Mouse (Mus musculus) kidney, adult 2 months (tissue): ENCODE measurements around the gene Srgap2. TPM values are rescaled to one million over a fixed set of nuclear protein-coding genes. Genes with fewer than 3 reads are reported as not detected.

Experiments
- DNase-seq: peaks from one replicate; pipeline ENCODE4 v3.0.0; 2021
- H3K27ac ChIP-seq: fragments of 200-500 bp; 2 replicates; pipeline ENCODE4 v1.5.1; 2012; ENCODE audit warnings: low read depth, low read length, control low read depth, inconsistent platforms; ENCODE audit not compliant: insufficient read depth
- H3K27me3 ChIP-seq: fragments of 200-500 bp; replicated peaks from 2 replicates; pipeline ENCODE4 v1.6.1; 2012; ENCODE audit warnings: mild to moderate bottlenecking, moderate library complexity, low read length, inconsistent platforms; ENCODE audit not compliant: control insufficient read depth, insufficient read depth
- H3K36me3 ChIP-seq: fragments of 200-500 bp; 2 replicates; pipeline ENCODE4 v1.6.1; 2012; ENCODE audit warnings: mild to moderate bottlenecking, moderate library complexity, low read length, inconsistent platforms; ENCODE audit not compliant: control insufficient read depth, insufficient read depth
- H3K4me1 ChIP-seq: fragments of 200-500 bp; 2 replicates; pipeline ENCODE4 v1.6.1; 2011; ENCODE audit warnings: low read length; ENCODE audit not compliant: control insufficient read depth, insufficient read depth
- H3K4me3 ChIP-seq: fragments of 200-500 bp; 2 replicates; pipeline ENCODE4 v1.5.1; 2011; ENCODE audit warnings: mild to moderate bottlenecking, low read depth, low read length, control low read depth; ENCODE audit not compliant: insufficient read depth
- CTCF ChIP-seq: fragments of 200-500 bp; conservative IDR thresholded peaks from 2 replicates; pipeline ENCODE4 v1.5.1; 2011; ENCODE audit warnings: low read depth, mild to moderate bottlenecking, control low read depth, low read length, moderate library complexity, mixed read lengths; ENCODE audit not compliant: insufficient read depth, insufficient read length
- POLR2A ChIP-seq: fragments of 200-500 bp; IDR thresholded peaks from one replicate; pipeline ENCODE4 v1.6.1; 2011; ENCODE audit warnings: low read depth, low read length, control low read depth
- WGBS: fragments of 180-500 bp; shearing (Covaris S2); methylation state at CpG from one replicate; pipeline ENCODE4 v1.1.7; 2018; 5-methylcytosine and 5-hydroxymethylcytosine counted together
- polyA plus RNA-seq: library from polyadenylated mRNA; depleted of rRNA; stranded (reverse); fragments of >200 nt; gene quantifications from 2 replicates; pipeline ENCODE4 v1.2.3, GENCODE M21; 2012

Gene Srgap2
- polyA plus RNA-seq, 1 experiment = 13.0 TPM

GRCm38 (mm10) chr1:131276831-131277230 is 250.3 kb downstream of the Srgap2 start:
- Histone ChIP-seq H3K4me1 (no peaks in the 10 kb centered on the region; the same call in 1 of the 2 replicates), H3K36me3 (no peaks in the 10 kb centered on the region), H3K27ac (no peak overlapping the region), H3K27me3 (no peaks in the 10 kb centered on the region), H3K4me3 (no peak overlapping the region)
- no peak for TF ChIP-seq POLR2A
- TF ChIP-seq CTCF = no peak
- peak; percentile 69 for DNase-seq

- Histone ChIP-seq H3K4me1 (no peaks in the 10 kb centered on the region; the same call in 1 of the 2 replicates), H3K27me3 (no peaks in the 10 kb centered on the region), H3K27ac (no peak overlapping the region), H3K36me3 (no peaks in the 10 kb centered on the region), H3K4me3 (no peak overlapping the region)
- no peak for TF ChIP-seq CTCF
- TF ChIP-seq POLR2A = no peak
- DNase-seq = no peak
- 82% methylated on average over 14 of the region's 14 CpGs for WGBS
These were observed 251.6 kb downstream of the Srgap2 start for GRCm38 (mm10) chr1:131275577-131275976.

DNA sequence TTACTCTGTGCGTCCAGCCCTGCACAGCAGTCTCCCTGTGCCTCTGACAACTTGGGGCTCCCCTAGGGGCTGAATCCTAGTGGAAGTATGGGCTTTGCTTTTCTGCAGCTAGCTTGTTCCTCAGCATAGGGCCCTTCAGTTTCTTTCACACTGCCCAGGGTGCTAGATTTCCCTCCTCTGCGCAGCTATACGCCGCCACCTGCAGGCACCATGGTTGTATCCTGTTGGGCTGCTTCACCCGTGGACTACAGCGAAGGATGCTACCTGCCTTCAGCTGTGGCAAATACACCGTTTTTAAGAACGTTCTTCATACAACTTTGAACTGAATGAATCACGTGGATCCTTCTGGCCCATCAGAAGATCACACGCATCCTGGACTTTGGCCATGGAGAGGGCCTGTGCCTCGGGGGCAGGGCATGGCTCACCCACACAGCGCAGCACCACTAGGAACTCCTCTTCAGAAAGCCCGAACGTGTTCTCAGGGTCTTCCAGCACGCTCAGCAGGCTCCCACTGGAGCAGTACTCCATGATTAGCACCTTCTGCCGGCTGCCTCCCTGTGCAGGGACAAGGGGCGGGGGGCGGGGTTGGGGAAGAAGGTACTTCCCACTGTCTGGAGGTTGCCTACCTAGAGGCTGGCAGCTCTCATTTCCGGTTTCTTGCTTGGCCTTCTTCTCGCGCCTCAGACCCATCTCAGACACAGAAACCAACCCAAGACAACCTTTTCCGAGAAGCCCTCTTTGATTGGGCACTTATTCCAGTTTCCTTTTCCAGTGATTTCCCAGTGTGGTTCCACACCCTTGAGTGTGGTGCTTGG is 252.2 kb downstream of the Srgap2 start:
- 48% methylated on average over 22 of the region's 22 CpGs for WGBS
- Histone ChIP-seq H3K4me1 (no peaks in the 10 kb centered on the region; the same call in 1 of the 2 replicates), H3K27ac (no peak overlapping the region; the same call in 1 of the 2 replicates), H3K4me3 (no peak overlapping the region), H3K36me3 (no peaks in the 10 kb centered on the region), H3K27me3 (no peaks in the 10 kb centered on the region)
- no peak for TF ChIP-seq CTCF
- TF ChIP-seq POLR2A = no peak
- peak; percentile 87 for DNase-seq

DNA sequence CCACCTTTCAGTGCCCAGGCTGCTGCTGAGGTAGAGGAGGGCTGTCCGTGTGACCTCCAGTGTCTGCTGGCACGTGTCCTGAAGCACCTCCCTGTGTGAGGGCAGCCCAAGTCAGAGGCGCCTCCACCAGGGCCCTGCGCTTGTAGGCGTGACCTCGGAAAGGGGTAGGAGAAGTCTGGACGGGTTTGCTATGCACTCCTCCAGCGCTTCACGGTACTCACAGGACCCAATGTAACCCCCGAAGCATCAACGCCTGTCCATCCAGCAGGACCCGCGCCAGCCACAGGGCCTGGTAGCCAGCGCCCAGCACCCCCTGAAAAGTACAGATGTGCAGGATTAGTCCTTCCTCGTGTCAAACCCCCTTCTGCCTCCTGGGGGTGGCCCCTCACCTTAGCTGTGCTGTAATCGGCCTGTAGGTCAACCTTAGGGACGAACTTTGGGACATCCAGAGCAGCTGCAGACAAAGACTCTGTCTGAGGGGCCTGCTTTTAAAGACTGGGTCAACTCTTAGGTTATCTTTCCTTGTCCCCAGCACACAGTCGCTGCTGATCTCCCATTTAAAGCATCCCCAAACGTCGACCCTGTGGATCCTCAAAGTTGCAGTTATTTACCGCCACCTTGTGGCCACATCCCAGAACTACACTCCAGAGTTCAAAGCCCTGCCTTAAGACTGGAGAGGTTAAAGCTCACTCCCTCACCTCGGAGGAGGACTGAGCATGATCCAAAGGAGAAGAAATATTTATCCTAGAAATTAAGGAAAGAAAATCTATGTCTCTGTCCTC is 257.2 kb downstream of the Srgap2 start:
- Histone ChIP-seq H3K36me3 (no peaks in the 10 kb centered on the region), H3K27ac (no peak overlapping the region), H3K4me1 (no peaks in the 10 kb centered on the region; the same call in 1 of the 2 replicates), H3K4me3 (no peak overlapping the region), H3K27me3 (no peaks in the 10 kb centered on the region)
- peak; percentile 80 for DNase-seq
- TF ChIP-seq CTCF (peak; percentile 89), POLR2A (no peak)
- WGBS = 48% methylated on average over 22 of the region's 22 CpGs

- H3K27ac ChIP-seq = no peak overlapping the region
- H3K4me1 ChIP-seq = no peaks in the 10 kb centered on the region
- WGBS = 83% methylated on average over 10 of the region's 10 CpGs
- no peak for DNase-seq
- no peaks in the 10 kb centered on the region for H3K27me3 ChIP-seq
- no peak for TF ChIP-seq CTCF
- TF ChIP-seq POLR2A = no peak
- H3K36me3 ChIP-seq = no peaks in the 10 kb centered on the region
- H3K4me3 ChIP-seq = no peak overlapping the region
These were observed 258.4 kb downstream of the Srgap2 start for GRCm38 (mm10) chr1:131268776-131269175.

DNA sequence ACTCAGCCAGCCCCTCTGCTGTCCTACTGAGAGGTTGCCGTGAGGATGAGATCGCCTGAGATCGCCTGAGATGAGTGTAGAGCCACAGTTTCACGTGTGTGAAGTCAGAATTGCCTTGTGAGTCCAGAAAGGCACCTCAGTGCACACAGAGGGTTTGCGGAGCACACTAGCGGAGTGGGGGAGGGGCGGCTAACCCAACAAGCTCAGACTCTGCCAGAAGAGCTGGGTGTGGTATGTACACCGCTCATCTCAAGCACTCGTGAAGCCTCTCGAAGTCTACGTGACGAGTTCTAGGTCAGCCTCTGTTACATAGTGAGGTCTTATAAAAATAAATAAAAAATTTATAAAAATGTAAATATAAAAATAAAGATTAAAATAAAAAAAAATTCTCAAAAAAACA is 263.2 kb downstream of the Srgap2 start:
- H3K36me3 ChIP-seq = no peaks in the 10 kb centered on the region
- no peak for TF ChIP-seq POLR2A
- no peak for TF ChIP-seq CTCF
- H3K4me3 ChIP-seq = no peak overlapping the region
- WGBS = 83% methylated on average over 12 of the region's 12 CpGs
- no peak overlapping the region for H3K27ac ChIP-seq
- H3K27me3 ChIP-seq = no peaks in the 10 kb centered on the region
- H3K4me1 ChIP-seq = no peaks in the 10 kb centered on the region
- DNase-seq = no peak

DNA sequence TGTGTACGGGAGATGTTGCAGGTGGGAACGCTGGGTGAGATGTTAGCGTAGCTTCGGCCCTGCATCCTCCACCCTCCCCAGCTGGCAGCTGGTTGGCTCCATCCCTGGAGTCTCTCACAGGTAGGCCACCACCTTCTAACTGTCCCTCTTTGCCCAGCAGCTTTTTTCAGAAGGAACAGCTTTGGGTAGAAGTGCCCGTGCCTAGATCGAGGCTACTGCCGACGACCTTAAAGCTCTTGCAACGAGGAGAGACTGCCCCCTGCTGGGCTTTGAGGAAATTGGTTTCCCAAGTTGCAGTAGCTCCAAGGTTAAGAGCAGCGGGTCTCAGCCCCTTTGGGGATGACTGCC is 266.9 kb downstream of the Srgap2 start:
- 39% methylated on average over 10 of the region's 10 CpGs for WGBS
- no peak overlapping the region for H3K4me3 ChIP-seq
- H3K4me1 ChIP-seq = no peaks in the 10 kb centered on the region
- no peaks in the 10 kb centered on the region for H3K36me3 ChIP-seq
- no peak overlapping the region for H3K27ac ChIP-seq
- H3K27me3 ChIP-seq = no peaks in the 10 kb centered on the region
- DNase-seq = peak; percentile 65
- TF ChIP-seq CTCF (peak; percentile 81), POLR2A (no peak)
